Mouse (Mus musculus) layer of hippocampus, postnatal 25 days (tissue): ENCODE data around the gene Rab8b. TPM values are rescaled to one million over a fixed set of nuclear protein-coding genes. Genes with fewer than 3 reads are reported as not detected.

Source experiments
- DNase-seq, 2 experiments: peaks; one replicate each; pipeline ENCODE4 v3.0.0; 2022; ENCODE audit warnings: mixed read lengths in 2 of 2, low spot score in 1 of 2; ENCODE audit errors: extremely low spot score in 1 of 2
- total RNA-seq, 2 experiments: library from RNA; stranded (reverse); gene quantifications; 2 replicates each; pipeline ENCODE4 v1.2.3; 2021

Rab8b gene
- 10 to 100 TPM; 40.7 to 46.4 TPM for total RNA-seq

DNA sequence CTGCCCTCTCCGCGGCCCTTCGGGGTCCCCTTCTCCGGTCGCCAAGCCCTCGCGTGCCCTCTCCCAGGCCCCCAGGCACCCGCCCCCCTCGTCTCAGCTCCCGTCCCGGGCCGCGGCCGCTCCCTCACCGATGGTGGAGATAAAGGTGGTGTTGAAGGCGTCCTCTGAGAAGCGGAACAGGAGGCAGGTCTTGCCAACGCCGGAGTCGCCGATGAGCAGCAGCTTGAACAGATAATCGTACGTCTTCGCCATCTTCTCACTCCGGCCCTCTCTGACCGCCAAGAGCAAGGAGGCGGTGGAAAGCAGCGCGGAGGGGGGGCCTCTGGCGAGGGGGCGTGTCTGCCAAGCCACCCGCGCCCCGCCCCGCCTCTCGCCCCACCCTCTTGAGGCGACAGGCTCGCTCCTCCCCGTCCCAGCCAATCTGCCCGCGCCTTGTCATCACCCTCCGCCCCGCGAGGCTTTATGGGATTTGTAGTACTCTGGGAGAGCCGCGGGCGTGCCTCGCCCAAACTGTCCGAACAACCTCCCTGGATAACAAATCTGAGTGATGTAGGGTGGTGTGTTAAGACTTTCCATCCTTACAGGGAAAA is at the start of gene Rab8b:
TSS of gene Rab8b (minus strand) at position 306 of the 590 bp plus-strand sequence.
- DNase-seq: peak; percentile 83 to 89

DNA sequence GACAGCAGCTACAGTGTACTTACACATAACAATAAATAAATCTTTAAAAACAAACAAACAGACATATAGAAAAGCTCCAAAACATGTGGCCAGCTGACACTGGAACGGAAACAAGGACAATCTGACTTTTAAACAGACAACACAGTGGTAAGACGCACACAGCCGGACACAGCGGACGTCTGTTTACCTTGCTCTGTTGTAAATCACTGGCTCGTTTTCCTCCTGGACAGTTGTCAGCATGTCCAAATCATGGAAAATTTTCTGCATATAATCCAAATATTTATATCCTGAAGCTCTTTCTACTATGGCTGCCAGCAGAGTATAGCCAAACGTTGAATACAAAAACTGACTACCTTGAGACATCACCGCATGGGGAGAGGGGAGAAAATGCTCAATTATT is 48.0 kb upstream of the Rab8b start:
- DNase-seq: no peak

DNA sequence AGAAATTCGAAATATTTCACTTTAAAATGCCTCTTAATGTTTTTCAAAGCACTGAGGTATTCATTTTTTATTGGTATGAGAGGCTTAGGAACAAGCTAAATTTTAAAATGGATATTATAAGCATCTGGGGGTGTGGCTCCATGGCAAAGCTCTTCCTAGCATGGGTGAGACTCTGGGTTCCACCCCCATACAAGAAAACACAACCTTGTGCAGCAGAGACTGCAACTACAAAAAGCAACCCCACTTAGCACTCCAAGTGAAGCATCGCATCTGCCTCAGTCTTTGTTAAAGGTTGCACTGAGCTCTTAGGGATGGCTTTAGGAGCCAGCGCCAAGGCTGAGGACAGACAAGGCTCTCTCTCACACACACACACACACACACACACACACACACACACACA is 42.0 kb upstream of the Rab8b start:
- DNase-seq: no peak

DNA sequence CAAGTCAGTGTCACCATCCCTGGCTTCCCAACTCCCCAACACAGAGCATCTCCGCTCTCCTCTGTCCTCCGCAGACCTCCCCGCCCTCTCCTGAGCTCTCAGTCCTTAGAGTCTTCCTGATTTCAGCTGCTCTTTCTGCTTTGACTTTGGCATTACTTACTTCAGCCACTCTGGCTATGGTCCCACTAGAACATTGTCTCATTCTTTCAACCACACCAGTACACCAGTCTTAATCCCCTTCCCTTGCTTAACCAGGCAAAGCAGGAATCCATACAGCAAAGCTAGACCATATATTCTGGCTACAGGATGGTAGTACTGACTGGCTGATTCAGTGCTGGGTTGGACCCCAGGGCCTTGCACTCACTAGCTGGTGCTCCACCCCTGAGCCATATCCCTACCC is 38.0 kb upstream of the Rab8b start:
- DNase-seq: no peak

DNA sequence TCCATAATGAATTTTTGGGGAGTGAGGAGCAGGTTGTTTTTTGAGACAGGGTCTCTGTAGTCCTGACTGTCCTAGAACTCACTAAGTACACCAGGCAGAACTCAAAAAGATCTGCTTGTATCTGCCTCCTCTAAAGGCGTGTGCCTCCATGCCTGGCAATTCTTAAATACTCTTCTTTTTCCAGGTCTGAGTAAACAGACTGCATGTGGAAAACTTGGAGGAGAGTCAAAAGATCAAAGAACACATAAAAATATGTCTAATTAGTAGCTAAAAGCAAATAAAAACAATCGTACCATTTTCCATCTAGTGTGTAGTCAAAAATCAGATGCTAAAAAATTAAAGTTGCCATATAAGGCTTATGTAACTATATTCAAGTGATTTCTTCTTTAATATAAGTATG is 33.4 kb upstream of the Rab8b start:
- DNase-seq: no peak

DNA sequence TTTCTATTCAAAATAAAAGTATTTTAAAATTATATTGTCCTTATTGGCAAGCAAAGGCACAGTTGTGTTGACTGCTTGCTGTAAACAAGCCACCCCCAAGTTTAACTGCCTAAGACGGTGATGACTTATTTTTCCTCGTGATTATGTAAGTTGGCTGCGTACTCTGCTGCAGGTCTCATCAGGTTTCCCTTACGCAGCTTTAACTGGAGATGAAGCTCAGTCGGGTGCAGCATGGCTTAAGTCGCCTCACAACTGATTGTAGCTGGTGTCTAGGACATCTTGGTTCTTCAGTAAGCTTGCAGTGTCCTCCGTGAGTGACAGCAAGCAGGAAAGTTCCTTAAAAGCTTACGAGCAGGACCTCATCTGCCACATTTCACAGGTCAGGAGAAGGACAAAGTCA is 32.8 kb upstream of the Rab8b start:
- no peak for DNase-seq

DNA sequence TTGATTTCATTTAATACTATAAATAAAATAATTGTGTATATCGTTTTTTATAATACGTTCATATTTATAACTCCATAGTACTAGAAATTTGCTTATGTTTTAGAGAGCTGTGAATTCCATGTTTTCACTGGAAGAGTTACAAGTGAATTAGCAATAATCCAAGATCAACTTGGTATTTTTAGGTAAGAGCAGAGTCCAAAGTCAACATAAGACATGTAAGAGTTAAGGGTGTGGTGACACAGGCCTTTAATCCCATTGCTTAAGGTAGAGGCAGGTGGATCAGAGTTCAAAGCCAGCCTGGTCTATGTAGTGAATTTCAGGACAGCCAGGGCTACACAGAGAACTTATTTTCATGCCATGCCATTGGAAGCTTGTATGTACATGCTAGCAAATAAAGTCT is 29.0 kb upstream of the Rab8b start:
- DNase-seq: no peak

DNA sequence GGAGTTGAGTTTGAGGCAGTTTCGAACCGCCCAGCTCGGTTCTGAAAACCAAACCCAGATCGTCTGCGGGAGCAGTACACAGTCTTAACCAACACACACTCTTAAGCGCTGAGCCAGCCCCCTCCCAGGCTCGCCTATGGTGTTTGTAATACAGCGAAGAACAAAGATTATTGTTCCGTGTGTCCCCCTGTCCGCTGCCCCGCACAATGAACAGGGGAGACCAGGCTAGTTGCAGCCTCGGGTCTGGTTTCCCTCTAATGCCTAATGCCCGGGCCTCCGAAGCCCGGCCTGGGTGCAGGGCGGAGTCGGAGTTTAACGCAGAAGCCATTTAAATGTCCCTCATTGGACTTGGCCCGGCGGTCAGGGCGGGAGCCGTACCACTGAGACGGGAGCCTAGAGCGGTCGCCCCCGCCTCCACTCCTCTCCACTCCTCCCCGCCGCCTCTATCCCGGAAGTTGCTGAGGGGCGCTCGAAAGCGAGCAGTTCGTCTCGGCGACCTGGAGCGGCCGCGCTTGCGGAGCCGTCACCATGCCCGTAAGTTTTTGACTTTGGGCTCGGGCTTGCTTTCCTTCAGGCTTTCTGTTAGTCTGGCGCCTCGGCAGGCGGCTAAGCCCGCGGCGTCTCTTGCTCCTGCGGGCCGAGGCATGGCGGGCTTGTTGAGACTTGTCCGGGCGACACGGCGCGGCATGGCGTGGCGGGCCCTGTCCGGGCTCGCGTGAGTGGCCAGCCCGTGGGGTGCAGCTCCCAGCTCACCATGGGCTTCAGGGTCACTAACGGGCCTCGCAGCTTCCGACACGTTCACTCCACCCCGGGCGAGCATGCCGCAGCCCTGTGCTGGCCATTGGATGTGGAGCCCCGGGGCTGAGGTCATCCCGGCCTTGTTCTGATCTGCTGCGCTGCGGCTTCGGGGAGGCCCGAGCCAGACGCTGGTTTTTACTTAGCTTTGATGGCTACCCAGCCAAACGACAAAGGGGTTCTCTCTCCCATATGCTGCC is 26.5 kb upstream of the Rab8b start, which contains the start of gene Rps27l:
TSS of gene Rps27l (plus strand) at position 440 of the 995 bp plus-strand sequence.
- peak; percentile 81 to 86 for DNase-seq

DNA sequence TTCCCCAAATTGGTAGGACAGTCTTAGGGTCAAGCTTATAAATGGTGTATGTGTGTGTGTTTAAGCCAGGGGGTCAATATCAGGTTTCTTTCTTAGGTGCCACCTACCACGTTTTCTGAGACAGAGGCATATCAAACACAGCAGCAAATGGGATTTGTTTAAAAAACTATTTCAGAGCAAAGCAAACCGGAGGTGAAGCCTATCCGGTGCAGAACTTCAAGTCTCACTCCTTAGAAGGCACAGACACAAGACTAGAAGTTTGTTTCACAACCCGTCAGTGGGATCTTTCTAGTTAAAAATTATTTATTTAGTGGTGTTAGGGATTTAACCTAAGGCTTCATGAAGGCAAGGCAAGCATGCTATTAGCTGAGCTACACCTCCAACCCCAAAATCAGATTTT is 25.7 kb upstream of the Rab8b start:
- no peak for DNase-seq

DNA sequence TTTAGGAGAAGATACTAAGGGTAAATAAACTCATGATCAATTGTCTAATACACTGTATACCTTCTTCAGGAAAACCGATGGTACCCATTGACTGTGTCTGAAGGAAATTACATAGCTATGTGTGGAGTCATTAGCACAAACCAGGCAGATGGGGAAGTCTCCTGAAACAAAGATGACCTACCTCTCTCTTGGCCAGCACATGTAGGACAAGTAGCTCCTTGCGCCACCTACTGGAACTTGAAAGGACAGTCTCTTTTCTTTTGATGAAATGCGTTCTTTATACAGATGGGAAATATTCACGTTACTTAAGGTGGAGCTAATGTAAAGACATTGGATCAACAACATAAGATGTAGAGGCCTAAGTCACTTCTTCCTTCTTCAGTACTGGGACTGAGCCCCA is 19.3 kb upstream of the Rab8b start:
- no peak for DNase-seq

DNA sequence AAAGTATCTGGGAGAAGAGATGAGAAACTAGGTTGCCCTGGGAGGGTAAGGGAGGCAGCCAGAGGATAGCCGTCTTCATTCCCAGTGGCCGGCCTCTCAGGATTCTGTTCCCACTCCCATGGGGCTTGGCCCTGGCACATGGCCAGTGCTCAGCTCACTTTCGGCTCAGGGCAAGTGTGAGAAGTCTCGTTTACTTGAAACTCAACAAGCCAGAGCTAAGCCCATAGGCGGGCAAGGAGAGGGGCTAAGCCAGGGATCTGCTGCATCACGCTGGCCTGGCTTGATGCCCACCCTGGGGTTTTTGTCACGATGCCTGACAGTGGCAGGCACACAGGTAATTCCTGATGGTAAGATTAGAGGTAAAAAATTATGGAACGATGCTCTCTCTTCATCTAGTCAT is 18.0 kb upstream of the Rab8b start:
- no peak for DNase-seq

DNA sequence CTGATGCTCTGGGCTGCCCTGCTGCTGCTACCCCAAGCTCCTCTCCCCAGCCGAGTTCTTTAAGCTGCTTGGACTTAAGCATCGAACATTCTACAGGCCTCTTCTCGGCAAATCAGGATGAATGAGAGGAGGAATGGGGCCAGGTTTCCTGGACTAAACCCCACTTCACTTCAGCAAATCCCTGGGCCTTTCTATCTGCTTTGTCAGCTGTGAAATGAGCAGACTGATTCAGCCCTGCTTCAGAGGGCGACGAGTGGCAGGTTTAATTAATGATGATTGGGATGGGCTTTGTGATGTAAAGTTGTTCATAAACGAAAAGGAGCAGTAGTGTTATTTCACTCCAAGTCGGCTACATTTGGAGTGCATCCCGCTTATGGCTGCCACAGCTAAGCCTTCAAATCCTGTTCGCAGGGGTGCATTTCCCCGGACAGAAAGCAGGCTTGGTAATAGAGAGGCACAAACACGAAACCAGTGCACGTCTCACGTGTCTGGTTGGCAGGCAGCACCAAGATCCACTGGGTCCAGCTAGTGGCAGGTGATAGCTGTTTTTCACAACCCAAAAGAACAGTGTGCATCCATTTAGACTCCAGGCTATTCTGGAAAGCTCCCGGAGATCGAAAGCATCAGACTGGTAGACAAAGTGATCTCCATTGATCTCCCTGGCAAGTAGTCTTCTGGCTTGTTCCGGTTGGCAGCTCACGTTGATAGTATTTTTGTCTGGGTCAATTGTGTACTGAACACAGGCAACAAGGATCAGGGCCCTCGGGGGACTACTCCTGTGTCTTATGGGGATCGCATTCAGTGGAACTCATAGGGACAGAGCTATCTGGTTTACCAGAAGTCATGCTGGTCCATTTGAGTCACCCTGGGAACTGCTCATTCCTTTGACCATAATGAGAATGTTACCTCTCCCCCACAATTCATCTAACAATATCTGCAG is 14.7 kb upstream of the Rab8b start:
- DNase-seq: no peak

DNA sequence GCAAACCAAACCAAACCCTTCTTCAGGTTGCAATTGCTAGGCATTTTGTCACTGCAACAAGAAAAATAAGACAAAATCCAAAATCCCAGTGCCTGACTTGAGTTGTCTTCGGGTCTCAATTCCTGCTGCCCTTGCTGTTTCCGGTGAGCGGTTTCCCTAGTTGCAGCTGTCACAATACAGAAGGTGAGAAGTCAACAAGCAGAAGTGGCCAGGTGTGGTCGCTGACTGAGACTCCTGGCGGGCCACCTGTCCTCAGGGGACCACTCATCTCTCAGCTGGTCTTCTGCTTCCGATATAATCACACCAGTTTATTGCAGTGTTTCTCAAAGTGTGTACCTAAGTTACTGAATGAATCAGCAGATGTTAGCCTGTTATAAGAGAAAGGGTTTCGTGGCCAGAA is 10.9 kb upstream of the Rab8b start:
- no peak for DNase-seq

DNA sequence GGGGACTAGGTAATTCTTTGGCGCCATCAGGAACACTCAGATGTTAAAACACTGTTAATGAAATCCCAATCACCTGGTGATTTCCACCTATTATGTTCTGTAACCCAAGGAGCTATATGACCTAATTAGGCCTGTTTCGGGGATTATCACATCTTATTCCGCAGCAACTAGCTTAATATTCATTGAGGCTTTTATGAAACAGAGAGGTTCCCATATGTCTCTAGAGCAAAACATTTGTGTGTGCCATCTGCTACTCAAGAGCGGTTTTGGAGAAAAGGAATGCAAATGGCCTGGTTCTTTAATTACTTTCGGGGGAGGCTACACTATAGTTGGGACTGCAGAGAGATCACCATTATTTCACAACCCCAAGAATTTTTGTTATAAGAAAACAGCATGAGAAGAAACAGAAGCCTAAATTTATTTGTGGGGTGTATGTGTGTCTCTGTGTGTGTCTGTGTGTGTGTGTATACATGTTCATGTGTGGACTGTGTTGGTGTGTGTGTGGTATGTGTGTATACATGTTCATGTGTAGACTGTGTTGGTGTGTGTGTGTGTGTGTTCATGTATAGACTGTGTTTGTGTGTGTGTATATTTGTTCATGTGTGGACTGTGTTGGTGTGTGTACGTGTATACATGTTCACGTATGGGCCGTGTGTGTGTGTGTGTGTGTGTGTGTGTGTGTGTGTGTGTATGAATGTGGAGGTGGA is 8.4 kb upstream of the Rab8b start:
- no peak for DNase-seq

DNA sequence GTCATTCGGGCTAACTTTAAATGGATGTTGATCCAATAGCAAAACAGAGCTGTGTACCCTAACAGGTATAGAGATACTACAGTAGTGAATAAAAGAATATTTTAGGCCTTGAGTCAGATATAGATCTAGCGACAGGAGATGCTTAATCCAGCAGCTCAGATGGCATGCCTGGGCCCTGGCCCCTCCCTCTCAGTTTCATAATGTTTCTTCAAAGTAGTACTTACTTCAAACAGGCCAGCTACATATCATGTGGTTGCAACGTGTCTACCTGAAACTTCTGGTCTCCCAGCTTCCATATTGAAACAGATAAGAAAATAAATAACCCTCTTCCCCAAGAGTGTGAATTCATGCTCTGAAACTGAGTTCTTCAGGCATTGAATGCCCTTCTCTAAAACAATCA is 6.4 kb upstream of the Rab8b start:
- DNase-seq: no peak

DNA sequence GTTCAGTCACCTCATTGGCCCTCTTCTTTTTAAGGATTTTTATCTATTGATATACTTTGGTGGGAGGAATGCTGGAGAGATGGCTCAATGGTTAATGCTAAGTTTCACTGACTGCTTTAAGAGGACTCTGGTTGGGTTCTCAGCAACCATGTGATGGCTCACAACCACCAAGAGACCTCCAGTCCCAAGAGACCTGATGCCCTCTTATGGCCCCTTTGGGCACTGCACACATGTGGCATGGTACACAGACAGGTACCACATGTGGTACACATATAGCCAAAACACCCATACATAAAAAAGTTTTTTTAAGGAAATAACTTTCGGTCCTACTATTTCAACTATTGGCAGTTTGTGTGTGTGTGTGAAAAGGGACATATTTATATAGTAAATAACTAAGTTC is 2.6 kb upstream of the Rab8b start:
- DNase-seq: no peak

DNA sequence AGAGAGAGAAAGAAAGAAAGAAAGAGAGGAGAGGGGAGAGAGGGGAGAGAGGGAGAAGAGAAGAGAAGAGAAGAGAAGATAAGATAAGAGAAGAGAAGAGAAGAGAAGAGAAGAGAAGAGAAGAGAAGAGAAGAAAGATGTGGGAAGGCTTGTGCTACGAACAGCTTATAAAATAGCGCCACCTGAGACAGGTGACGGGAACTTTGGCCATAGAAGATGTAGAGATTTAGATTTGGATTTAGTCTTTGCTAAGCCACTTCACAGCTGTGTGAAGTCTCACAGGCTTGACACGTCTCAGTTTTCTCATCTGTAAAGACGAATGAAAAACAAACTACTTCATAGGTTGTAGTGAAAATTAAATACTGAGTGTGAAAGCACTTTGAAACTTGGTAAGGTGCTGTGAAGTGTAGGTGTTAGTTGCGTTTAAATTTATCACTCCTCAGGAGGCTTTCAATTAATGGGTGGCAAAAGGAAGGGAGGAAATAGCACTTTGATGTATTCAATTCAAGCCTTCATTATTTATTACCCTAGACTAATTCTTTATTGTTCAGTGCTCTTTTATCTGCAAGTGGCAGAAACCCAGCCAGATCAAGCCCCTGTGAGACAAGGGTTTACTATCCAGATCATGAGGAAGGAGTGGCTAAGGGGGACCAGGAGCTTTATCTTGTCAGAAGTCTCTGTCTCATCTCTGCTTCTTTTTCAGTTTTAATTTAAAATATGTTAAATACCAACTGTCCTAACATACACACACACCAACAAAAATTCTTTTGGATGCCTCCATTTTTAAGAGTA is 1.2 kb upstream of the Rab8b start:
- DNase-seq: no peak

DNA sequence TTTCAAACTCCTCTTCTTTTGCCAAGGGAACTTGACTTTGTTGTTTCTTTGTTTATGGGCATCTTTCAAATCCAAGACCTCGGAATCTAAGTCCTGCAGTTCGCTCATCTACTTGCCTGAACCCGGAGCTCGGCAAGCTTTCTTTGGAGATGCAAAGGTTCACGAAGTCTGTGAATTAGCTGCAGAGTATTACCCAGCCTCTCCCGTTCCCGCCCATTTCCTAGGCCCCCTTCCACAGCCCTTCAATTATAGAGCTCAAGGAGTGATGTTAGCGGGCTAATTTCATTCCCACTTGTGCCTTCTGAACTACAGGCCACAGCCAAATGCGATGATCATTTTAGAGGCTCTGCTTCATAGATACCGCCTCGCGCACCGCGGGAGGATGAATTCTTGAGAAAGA is 494 bp upstream of the Rab8b start:
- DNase-seq: no peak

DNA sequence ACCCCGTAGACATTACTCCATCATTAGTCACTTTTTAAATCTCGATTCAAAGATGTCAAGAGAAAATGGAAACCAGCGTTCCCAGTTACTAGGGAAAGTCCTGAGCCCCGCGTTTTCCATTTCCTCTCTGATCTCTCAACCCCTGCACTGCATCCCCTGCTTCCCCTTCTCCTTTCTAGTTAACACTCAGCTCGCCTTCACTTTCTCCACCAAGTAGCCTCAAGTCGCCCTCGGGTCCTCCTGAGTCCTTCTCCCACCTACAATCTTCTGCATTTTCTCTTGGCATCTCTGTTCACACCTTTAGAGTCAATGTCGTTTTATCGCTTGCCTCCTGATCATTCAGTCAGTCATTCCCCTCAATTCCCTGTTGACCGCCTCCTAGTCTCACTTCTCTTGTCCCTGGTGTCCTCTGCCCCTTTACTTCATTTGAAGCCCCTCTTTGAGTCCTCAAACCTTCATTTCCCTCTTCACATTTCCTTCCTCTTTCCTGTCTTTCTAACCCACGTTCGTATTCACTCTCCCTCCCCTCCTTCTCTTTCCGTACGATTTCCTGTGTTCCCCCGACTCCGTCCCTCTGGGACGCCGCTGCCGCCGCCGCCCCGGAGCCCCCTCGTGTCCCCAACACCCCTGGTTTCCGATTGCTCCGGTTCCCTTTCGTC is 686 bp downstream of the Rab8b start:
- no peak for DNase-seq
